Mouse (Mus musculus): ENCODE data around the gene Pappa2. TPM values are rescaled to one million over a fixed set of nuclear protein-coding genes. Genes with fewer than 3 reads are reported as not detected.

Gene Pappa2
- total RNA-seq (2015; ENCODE audit: low replicate concordance) (not detected in 2 replicates), total RNA-seq (2017; ENCODE audit: low replicate concordance) (not detected in 2 replicates)

GRCm38 (mm10) chr1:158980390-158980789 is at the start of gene Pappa2:
Gene Pappa2, minus strand, starts transcription at chr1:158980490.
- no peak for ATAC-seq (replicated peaks; ENCODE audit: low FRiP score, poor library complexity, severe bottlenecking)

- ATAC-seq (replicated peaks; ENCODE audit: low FRiP score, poor library complexity, severe bottlenecking): no peak
Observed at GRCm38 (mm10) chr1:159029106-159029505, 48.8 kb upstream of the Pappa2 start.

- ATAC-seq (replicated peaks; ENCODE audit: low FRiP score, poor library complexity, severe bottlenecking): no peak
Observed at GRCm38 (mm10) chr1:159014940-159015660, 34.8 kb upstream of the Pappa2 start.

GRCm38 (mm10) chr1:158987042-158987441 is 6.8 kb upstream of the Pappa2 start:
- no peak for ATAC-seq (replicated peaks; ENCODE audit: low FRiP score, poor library complexity, severe bottlenecking)

GRCm38 (mm10) chr1:158962340-158962739 is 17.9 kb downstream of the Pappa2 start:
- no peak for ATAC-seq (replicated peaks; ENCODE audit: low FRiP score, poor library complexity, severe bottlenecking)

- no peak for ATAC-seq (replicated peaks; ENCODE audit: low FRiP score, poor library complexity, severe bottlenecking)
Observed at GRCm38 (mm10) chr1:158960984-158961383, 19.3 kb downstream of the Pappa2 start.

- no peak for ATAC-seq (replicated peaks; ENCODE audit: low FRiP score, poor library complexity, severe bottlenecking)
Observed at GRCm38 (mm10) chr1:158960549-158960948, 19.7 kb downstream of the Pappa2 start.

GRCm38 (mm10) chr1:158956361-158956760 is 23.9 kb downstream of the Pappa2 start:
- ATAC-seq (replicated peaks; ENCODE audit: low FRiP score, poor library complexity, severe bottlenecking): no peak

GRCm38 (mm10) chr1:158954785-158955184 is 25.5 kb downstream of the Pappa2 start:
- ATAC-seq (replicated peaks; ENCODE audit: low FRiP score, poor library complexity, severe bottlenecking): no peak

- ATAC-seq (replicated peaks; ENCODE audit: low FRiP score, poor library complexity, severe bottlenecking): no peak
Observed at GRCm38 (mm10) chr1:158953479-158954207, 26.6 kb downstream of the Pappa2 start.

GRCm38 (mm10) chr1:158949041-158949440 is 31.2 kb downstream of the Pappa2 start:
- no peak for ATAC-seq (replicated peaks; ENCODE audit: low FRiP score, poor library complexity, severe bottlenecking)

GRCm38 (mm10) chr1:158947981-158948735 is 32.1 kb downstream of the Pappa2 start:
- ATAC-seq (replicated peaks; ENCODE audit: low FRiP score, poor library complexity, severe bottlenecking): no peak

GRCm38 (mm10) chr1:158944936-158945335 is 35.4 kb downstream of the Pappa2 start:
- no peak for ATAC-seq (replicated peaks; ENCODE audit: low FRiP score, poor library complexity, severe bottlenecking)

- ATAC-seq (replicated peaks; ENCODE audit: low FRiP score, poor library complexity, severe bottlenecking): no peak
Observed at GRCm38 (mm10) chr1:158942864-158943263, 37.4 kb downstream of the Pappa2 start.

- no peak for ATAC-seq (replicated peaks; ENCODE audit: low FRiP score, poor library complexity, severe bottlenecking)
Observed at GRCm38 (mm10) chr1:158940966-158941365, 39.3 kb downstream of the Pappa2 start.

- no peak for ATAC-seq (replicated peaks; ENCODE audit: low FRiP score, poor library complexity, severe bottlenecking)
Observed at GRCm38 (mm10) chr1:158934447-158934846, 45.8 kb downstream of the Pappa2 start.

- ATAC-seq (replicated peaks; ENCODE audit: low FRiP score, poor library complexity, severe bottlenecking): no peak
Observed at GRCm38 (mm10) chr1:158931202-158931827, 49.0 kb downstream of the Pappa2 start.

GRCm38 (mm10) chr1:158929369-158929768 is 50.9 kb downstream of the Pappa2 start:
- no peak for ATAC-seq (replicated peaks; ENCODE audit: low FRiP score, poor library complexity, severe bottlenecking)

GRCm38 (mm10) chr1:158920451-158920850 is 59.8 kb downstream of the Pappa2 start:
- no peak for ATAC-seq (replicated peaks; ENCODE audit: low FRiP score, poor library complexity, severe bottlenecking)

GRCm38 (mm10) chr1:158918890-158919289 is 61.4 kb downstream of the Pappa2 start:
- no peak for ATAC-seq (replicated peaks; ENCODE audit: low FRiP score, poor library complexity, severe bottlenecking)
